Mouse (Mus musculus) myocyte (in vitro differentiated cells): ENCODE measurements around the gene Zfpm1. TPM values are rescaled to one million over a fixed set of nuclear protein-coding genes. Genes with fewer than 3 reads are reported as not detected.

Experiments
- H3K27me3 ChIP-seq: one replicate; pipeline ENCODE4 v1.6.1; 2011; ENCODE audit not compliant: control insufficient read depth, insufficient read depth, insufficient read length
- H3K36me3 ChIP-seq: one replicate; pipeline ENCODE4 v1.6.1; 2011; ENCODE audit not compliant: control insufficient read depth, insufficient read depth
- H3K4me2 ChIP-seq: one replicate; pipeline ENCODE4 v1.6.1; 2011; ENCODE audit warnings: low read depth, control low read depth
- H3K4me3 ChIP-seq: one replicate; pipeline ENCODE4 v1.5.1; 2011; ENCODE audit warnings: mild to moderate bottlenecking, control low read depth, moderate library complexity
- H3K79me2 ChIP-seq: one replicate; pipeline ENCODE4 v1.6.1; 2011; ENCODE audit not compliant: control insufficient read depth, insufficient read depth
- H3ac ChIP-seq: one replicate; pipeline ENCODE4 v1.6.1; 2011; ENCODE audit not compliant: control insufficient read depth, insufficient read length
- CEBPB ChIP-seq: IDR thresholded peaks from 2 replicates; pipeline ENCODE4 v1.6.1; 2011; ENCODE audit warnings: mild to moderate bottlenecking, moderate library complexity; ENCODE audit not compliant: poor library complexity, insufficient read depth, severe bottlenecking
- E2F4 ChIP-seq: IDR thresholded peaks from one replicate; pipeline ENCODE4 v1.6.1; 2011; ENCODE audit warnings: mild to moderate bottlenecking, control low read depth, moderate library complexity; ENCODE audit not compliant: insufficient read depth
- MAX ChIP-seq: IDR thresholded peaks from one replicate; pipeline ENCODE4 v1.6.1; 2011; ENCODE audit warnings: low read depth, mild to moderate bottlenecking, control low read depth
- MYOD1 ChIP-seq, 3 experiments: IDR thresholded peaks; one replicate each; pipeline ENCODE4 v1.6.1; 2011; ENCODE audit warnings: control low read depth in 2 of 3, low read depth in 2 of 3, mild to moderate bottlenecking in 2 of 3, moderate library complexity in 1 of 3; ENCODE audit not compliant: insufficient read length in 2 of 3, control insufficient read depth in 1 of 3
- MYOG ChIP-seq, 3 experiments: IDR thresholded peaks; one replicate each; pipeline ENCODE4 v1.6.1; 2011; ENCODE audit warnings: control low read depth in 2 of 3, low read depth in 2 of 3, mild to moderate bottlenecking in 2 of 3; ENCODE audit not compliant: insufficient read length in 2 of 3, control insufficient read depth in 1 of 3, insufficient read depth in 1 of 3
- POLR2A ChIP-seq: IDR thresholded peaks from one replicate; pipeline ENCODE4 v1.6.1; 2011; ENCODE audit warnings: low read depth, mild to moderate bottlenecking, control low read depth, moderate library complexity; ENCODE audit not compliant: insufficient read length
- POLR2AphosphoS2 ChIP-seq: IDR thresholded peaks from one replicate; pipeline ENCODE4 v1.6.1; 2011; ENCODE audit warnings: low read depth, control low read depth; ENCODE audit not compliant: insufficient read length
- REST ChIP-seq: IDR thresholded peaks from one replicate; pipeline ENCODE4 v1.6.1; 2011; ENCODE audit warnings: mild to moderate bottlenecking, control low read depth, moderate library complexity; ENCODE audit not compliant: insufficient read depth, insufficient read length
- SRF ChIP-seq: IDR thresholded peaks from one replicate; pipeline ENCODE4 v1.6.1; 2011; ENCODE audit warnings: low read depth; ENCODE audit not compliant: control insufficient read depth, insufficient read length
- TCF12 ChIP-seq: IDR thresholded peaks from one replicate; pipeline ENCODE4 v1.6.1; 2011; ENCODE audit warnings: mild to moderate bottlenecking, control low read depth; ENCODE audit not compliant: poor library complexity, insufficient read depth, severe bottlenecking
- TCF3 ChIP-seq: IDR thresholded peaks from one replicate; pipeline ENCODE4 v1.6.1; 2011; ENCODE audit warnings: low read depth, control low read depth; ENCODE audit not compliant: insufficient read length
- USF1 ChIP-seq: IDR thresholded peaks from one replicate; pipeline ENCODE4 v1.6.1; 2011; ENCODE audit warnings: low read depth, mild to moderate bottlenecking, control low read depth, moderate library complexity
- polyA plus RNA-seq: library from polyadenylated mRNA; unstranded; fragments of >200 nt; fragmentation: generic; extraction: Trizol; gene quantifications from one replicate; pipeline ENCODE4 v1.2.1, GENCODE M21; 2012; ENCODE audit warnings: missing spikeins

The Zfpm1 gene
- polyA plus RNA-seq, 1 experiment, result 22.6 TPM

DNA sequence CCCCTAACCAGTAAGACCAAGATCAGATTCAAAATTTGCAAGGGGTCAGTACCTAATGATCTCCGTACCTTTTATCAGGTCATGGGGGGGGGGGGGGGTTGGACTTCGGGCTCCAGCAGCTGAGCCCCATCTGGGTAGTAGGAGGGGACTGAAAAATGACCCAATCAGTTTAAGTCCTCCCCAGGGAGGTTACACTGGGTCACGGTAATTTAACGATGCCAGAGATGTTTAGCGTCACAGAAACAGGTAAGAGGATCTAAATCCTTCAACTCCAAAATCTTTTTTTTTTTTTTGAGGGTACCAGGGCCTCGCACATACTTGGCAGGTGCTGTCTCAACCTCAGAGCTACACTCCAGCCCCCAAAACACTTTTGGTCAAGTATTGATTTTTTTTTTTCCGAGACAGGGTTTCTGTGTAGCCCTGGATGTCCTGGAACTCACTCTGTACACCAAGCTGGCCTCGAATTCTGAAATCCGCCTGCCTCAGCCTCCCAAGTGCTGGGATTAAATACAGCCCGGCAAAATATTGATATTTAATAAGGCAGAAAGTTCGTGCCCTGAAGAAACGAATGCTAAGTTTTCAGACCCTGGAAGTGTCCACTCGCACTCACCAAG lies 93.9 kb downstream of the Zfpm1 start:
- Histone ChIP-seq H3K27me3 (no peaks in the 10 kb centered on the region), H3K36me3 (peaks cover 17% of the 10 kb centered on the region), H3K4me2 (peak overlapping the region; percentile 85), H3K4me3 (peak overlapping the region; percentile 90), H3ac (peak overlapping the region; percentile 74), H3K79me2 (peaks cover 54% of the 10 kb centered on the region)
- no peak for TF ChIP-seq CEBPB
- no peak for TF ChIP-seq TCF12
- TF ChIP-seq USF1, result no peak
- no peak for TF ChIP-seq E2F4
- no peak for TF ChIP-seq TCF3
- no peak for TF ChIP-seq MAX
- no peak for TF ChIP-seq MYOD1 (IDR thresholded peaks at IDR 0.05; ENCODE audit: control insufficient read depth in 1 of 3, insufficient read length in 2 of 3, low read depth in 2 of 3)
- TF ChIP-seq POLR2A, result no peak
- TF ChIP-seq SRF, result no peak
- TF ChIP-seq REST, result no peak
- TF ChIP-seq POLR2AphosphoS2, result no peak
- TF ChIP-seq MYOG (IDR thresholded peaks at IDR 0.05; ENCODE audit: control insufficient read depth in 1 of 3, insufficient read depth in 1 of 3, insufficient read length in 2 of 3, low read depth in 2 of 3), result no peak

DNA sequence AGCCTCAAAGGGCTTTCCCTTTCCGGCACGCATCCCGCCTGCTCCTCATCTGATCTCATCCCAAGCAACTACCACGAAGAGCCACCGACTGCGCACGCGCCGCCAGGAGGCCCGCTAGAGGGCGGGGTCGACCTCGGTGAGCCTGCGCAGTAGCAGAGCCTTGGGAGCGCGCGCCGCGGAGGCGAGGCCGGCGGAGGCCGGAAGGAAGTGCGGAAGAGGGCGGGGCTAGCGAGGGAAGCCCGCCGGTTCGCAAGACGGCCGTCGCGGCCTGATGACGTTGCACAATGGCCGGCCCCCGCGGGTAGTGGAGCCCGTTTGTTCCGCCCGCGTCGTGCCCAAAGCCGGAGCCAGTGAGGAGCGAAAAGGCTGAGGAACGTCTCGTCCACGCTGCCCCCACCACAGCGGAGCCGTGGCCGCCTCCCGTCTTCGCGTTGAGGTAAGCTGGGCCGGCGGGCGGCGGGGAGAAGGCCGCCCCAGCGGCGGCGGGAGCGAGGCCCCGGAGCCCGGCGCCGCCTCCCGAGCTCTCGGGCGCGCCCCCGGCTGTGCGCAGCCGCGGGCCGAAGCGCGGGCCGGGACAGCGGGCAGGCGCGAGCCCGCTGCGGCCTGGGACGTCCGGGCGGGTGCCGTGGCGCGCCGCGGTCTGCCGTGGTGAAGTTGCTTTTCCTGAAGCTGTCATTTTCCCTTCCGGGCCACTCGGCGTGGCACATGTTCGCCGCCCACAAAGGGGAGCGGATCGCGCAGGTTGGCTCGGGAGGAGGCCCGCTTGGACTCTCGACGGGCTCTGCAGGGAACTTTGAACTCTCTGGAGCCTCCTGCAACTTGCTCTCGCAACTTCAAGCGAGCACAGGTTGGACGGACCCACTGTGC lies 94.7 kb downstream of the Zfpm1 start, which contains the start of gene Zc3h18:
Gene Zc3h18, plus strand, starts transcription at position 245 of the 867 bp plus-strand sequence.
- Histone ChIP-seq H3K36me3 (peaks cover 17% of the 10 kb centered on the region), H3K79me2 (peaks cover 60% of the 10 kb centered on the region), H3K4me2 (peak within 1 kb of the TSS; percentile 97), H3K4me3 (peak within 1 kb of the TSS; percentile 90), H3K27me3 (no peaks in the 10 kb centered on the region), H3ac (peak within 1 kb of the TSS; percentile 74)
- peak; percentile 76 for TF ChIP-seq POLR2A
- peak; percentile 78 for TF ChIP-seq SRF
- no peak for TF ChIP-seq TCF12
- peak; percentile 13 for TF ChIP-seq MAX
- TF ChIP-seq MYOD1 (IDR thresholded peaks at IDR 0.05; ENCODE audit: control insufficient read depth in 1 of 3, insufficient read length in 2 of 3, low read depth in 2 of 3), result peak in 1 of 3 experiments; percentile 18
- TF ChIP-seq TCF3, result no peak
- peak; percentile 71 for TF ChIP-seq CEBPB
- TF ChIP-seq USF1, result no peak
- TF ChIP-seq MYOG (IDR thresholded peaks at IDR 0.05; ENCODE audit: control insufficient read depth in 1 of 3, insufficient read depth in 1 of 3, insufficient read length in 2 of 3, low read depth in 2 of 3), result peak in 1 of 3 experiments; percentile 4
- TF ChIP-seq E2F4, result peak; percentile 16
- peak; percentile 93 for TF ChIP-seq POLR2AphosphoS2
- no peak for TF ChIP-seq REST

DNA sequence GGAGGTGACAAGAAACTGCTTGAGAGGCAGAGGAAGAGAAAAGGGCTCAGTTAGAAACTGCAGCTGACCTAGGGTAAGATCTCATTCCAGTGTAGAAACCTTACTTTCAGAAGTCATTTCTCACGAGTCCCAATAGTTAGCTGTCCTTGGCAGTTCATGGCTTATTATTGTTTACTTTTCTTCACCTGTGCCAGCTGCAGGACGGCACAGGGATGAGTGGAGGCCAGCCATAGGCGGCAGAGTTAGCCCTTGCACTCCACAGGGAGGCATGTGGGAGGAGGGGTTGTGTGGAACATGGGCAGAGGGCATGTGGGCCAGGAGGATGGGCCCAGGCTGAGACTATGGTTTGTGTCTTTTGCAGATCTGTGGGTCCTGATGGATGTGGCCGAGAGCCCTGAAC lies 101.1 kb downstream of the Zfpm1 start:
- TF ChIP-seq CEBPB, result no peak
- TF ChIP-seq USF1, result no peak
- no peak for TF ChIP-seq MAX
- TF ChIP-seq MYOG (IDR thresholded peaks at IDR 0.05; ENCODE audit: control insufficient read depth in 1 of 3, insufficient read depth in 1 of 3, insufficient read length in 2 of 3, low read depth in 2 of 3), result no peak
- no peak for TF ChIP-seq TCF3
- TF ChIP-seq E2F4, result no peak
- TF ChIP-seq REST, result no peak
- H3K36me3 ChIP-seq, result peaks cover 51% of the 10 kb centered on the region
- no peak overlapping the region for H3ac ChIP-seq
- no peak overlapping the region for H3K4me3 ChIP-seq
- no peaks in the 10 kb centered on the region for H3K27me3 ChIP-seq
- H3K4me2 ChIP-seq, result no peak overlapping the region
- peaks cover 69% of the 10 kb centered on the region for H3K79me2 ChIP-seq

Other genes starting within 250 kb of the Zfpm1 start
- gene Trhr2, start 78.6 kb downstream of the Zfpm1 start, polyA plus RNA-seq, result not detected
- 28.8 TPM for gene Zc3h18, start 94.5 kb downstream of the Zfpm1 start, polyA plus RNA-seq
- not detected for gene Il17c, start 139.9 kb downstream of the Zfpm1 start, polyA plus RNA-seq
- not detected for gene Cyba, start 150.8 kb downstream of the Zfpm1 start, polyA plus RNA-seq
- 85.3 TPM for gene Mvd, start 161.3 kb downstream of the Zfpm1 start, polyA plus RNA-seq
- 1.3 TPM for gene Snai3, start 178.6 kb downstream of the Zfpm1 start, polyA plus RNA-seq
- 36.3 TPM for gene Rnf166, start 193.9 kb downstream of the Zfpm1 start, polyA plus RNA-seq
- gene Ctu2, start 194.0 kb downstream of the Zfpm1 start, polyA plus RNA-seq, result 31.5 TPM